Mouse (Mus musculus) embryo, embryonic 9.5 days (tissue): ENCODE measurements at regions not wholly inside any gene's neighbourhood (a gene's known extent, or its start where the extent isn't known, plus 50 kb on each side); places are given as distances from the start of the nearest gene placed in this dataset.

Experiments used
- DNase-seq: peaks from one replicate; pipeline ENCODE4 v3.0.0-alpha.2; 2017; ENCODE audit errors: extremely low spot score

DNA sequence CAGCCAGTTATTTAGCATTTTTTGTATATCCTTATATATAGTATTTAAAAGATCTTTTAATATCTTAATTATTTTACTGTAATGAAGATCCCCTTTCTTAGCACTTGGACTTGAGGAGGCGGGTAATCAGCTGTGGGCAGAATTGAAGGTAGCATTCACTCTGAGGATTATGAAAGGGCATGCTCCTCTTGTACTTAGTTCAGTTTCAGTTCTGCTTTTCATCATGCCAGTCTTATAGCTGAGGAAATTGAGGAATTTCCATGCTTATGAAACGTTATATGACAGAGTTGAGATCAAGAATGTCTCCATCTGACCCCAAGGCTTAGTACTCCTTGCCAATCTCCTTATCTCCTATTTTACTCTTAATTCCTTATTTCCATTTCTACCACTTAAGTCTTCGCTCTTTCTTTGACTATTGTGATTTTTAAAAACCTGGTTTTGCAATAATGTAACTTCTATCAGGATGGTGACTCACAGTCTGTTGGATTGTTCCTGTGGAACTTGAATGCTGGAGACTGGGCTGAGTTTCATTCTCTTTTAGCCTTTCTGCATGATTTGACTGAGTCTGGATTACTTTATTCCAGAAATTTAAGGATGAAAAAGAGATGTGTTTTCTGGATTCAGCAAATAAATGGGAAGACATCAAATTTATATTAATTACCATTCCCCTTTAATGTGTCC lies 133.6 kb downstream of the Papss1 start:
- DNase-seq, result no peak

DNA sequence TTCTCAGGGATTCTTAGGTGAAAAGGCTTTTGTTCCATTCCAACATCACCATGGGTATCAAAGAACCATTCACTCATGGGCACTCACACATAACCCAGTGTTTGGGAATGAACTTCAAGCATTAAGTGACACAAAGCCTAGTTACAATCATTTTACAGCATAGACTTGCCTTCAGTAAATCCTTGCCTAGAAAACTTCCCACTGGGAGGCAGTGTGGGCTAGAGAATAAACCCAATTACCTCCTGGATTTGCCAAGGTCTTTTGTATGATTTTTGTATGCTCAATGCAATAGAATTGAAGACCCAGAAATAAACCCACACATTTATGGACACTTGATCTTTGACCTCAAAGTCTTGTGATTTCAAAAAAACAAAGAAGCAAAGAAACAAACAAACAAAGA lies 138.6 kb downstream of the Papss1 start:
- DNase-seq, result peak; percentile 13

DNA sequence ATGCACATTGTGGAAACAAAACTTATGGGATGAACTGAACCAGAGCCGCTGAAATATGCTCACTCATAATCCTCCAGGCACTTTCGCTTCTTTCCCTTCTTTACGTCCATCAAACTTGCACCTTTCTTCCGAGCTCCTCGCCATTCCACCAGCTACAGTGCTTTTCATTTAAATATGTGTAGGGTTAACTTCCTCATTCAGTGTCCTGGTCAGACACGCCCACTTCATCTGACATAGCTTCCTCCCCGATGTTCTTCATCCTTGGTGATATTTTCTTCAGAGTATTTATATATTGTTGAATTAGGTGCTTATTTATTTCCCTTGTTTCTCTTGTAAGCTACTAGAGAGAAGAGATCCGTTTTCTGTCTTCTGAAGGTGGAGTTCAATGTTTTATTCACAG lies 149.0 kb downstream of the Papss1 start:
- no peak for DNase-seq

- no peak for DNase-seq
Observed at GRCm38 (mm10) chr3:131718761-131719160, 154.2 kb downstream of the Papss1 start.

GRCm38 (mm10) chr3:131728618-131729017 lies 164.1 kb downstream of the Papss1 start:
- no peak for DNase-seq

DNA sequence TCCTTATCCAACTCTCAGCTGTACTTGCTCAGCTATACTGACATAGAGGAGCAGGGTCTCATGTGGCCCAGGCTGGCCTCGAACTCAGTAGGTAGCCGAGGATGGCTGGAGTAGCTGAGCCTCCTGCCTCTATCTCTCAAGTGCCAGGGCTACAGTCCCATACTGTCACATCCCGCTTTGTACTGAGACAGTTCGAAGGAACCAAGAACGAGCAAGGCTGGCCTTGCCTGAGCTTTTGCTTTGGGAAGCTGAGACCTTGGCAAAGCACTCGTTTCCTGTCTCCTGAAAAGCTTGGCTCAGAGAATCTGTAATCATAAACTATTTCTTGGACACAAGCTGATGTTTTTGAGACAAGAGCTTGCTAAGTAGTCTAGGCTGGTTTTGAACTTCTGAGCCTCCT lies 169.7 kb downstream of the Papss1 start:
- no peak for DNase-seq

GRCm38 (mm10) chr3:131737461-131737860 lies 172.9 kb downstream of the Papss1 start:
- no peak for DNase-seq

GRCm38 (mm10) chr3:131737953-131738598 lies 173.5 kb downstream of the Papss1 start:
- DNase-seq, result peak; percentile 8

GRCm38 (mm10) chr3:131755537-131755936 lies 191.0 kb downstream of the Papss1 start:
- DNase-seq, result no peak

- no peak for DNase-seq
Observed at GRCm38 (mm10) chr3:131756126-131756525, 191.6 kb downstream of the Papss1 start.

GRCm38 (mm10) chr3:131769976-131770375 lies 205.4 kb downstream of the Papss1 start:
- no peak for DNase-seq

DNA sequence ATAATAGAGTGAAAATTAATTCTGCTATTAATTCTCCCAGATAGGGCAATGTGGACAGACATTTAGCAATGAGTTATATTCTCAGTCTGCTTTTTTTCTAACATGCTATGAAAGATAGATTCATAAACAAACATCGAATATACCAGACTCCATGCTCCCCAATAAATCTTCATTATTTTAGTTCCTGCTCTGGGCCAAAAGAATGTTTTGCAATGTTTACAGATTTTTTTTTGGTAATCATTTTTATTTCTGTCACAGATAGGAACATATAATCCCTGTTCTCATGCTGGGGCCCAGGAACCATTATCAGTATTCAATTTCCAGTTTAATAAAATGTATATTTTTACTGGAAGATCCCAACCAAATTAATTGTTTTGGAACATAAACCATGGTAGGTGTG lies 205.9 kb downstream of the Papss1 start:
- no peak for DNase-seq

GRCm38 (mm10) chr3:131771863-131772546 lies 207.4 kb downstream of the Papss1 start:
- DNase-seq, result no peak

DNA sequence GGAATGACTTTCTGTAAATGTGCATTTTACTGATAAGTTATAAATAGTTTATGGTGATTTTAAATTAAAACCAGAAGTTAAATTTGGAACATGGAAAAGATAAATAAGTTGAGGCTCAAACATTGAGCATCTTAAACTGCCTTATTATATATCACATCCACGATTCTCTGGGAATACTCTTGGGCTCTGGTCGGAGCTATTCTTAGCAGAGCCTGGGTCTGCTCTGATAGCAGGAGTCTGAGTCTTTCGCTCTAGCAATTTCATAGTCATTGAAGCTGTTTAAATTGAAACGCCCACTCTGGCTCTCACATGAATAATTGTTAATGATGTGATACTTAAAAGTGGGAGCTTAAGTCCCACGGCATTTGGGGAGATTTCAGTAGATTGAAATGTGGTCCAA lies 208.0 kb downstream of the Papss1 start:
- no peak for DNase-seq

DNA sequence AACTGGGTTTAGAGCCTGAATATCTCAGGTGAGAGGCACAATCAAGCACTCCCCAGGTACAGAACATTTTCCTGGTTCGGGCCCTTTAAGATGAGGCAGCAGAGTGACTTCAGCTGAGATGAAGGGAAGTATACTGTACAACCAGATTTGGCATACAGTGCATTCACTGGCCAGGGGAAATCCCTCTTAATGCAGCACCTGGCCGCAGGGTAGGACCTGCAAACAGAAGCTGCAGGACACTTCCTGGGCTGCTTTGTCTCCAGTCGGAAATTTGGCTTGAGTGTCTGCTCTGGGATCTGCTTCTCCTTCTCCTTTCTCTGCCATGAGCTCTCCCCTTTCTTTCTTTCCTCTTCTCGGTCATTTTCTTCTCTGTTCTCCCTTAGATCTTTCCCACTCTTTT lies 210.9 kb downstream of the Papss1 start:
- no peak for DNase-seq

DNA sequence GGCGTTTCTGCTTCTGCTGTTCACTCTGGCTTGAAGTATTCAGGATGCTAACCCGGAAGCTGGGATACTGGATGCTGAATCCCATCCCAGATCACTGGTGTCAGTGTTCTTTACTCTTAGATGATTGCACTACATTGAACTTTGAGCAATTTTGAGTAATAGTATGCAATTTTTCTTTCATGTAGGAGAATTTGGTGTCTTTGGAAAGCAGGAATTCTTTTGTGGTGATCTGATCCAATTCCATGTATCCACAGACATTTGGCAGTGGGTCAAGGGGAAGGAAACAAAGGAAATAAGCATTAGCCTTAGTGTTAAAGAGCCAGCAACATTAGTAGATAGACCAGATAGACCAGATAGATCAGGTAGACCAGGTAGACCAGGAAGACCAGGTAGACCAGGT lies 212.1 kb downstream of the Papss1 start:
- DNase-seq, result no peak

DNA sequence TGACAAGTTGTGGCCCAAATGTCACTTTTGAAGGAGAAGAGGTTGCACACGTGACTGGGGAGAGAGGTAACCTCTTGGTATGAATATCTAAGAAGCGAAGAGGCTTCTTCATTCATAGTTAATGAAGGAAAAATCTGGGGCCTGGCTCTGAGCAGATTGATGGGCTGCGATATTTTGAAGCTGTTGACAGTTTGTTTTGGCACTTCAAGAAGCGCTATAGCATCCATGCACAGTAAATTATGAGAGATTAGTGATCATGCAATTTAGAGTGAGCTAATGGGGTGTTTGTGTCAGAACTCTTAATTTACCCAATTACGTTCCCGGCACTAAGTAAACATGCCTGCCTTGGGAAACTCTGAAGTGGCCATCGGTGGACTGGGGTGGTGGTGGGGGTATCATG lies 215.2 kb downstream of the Papss1 start:
- DNase-seq, result no peak

DNA sequence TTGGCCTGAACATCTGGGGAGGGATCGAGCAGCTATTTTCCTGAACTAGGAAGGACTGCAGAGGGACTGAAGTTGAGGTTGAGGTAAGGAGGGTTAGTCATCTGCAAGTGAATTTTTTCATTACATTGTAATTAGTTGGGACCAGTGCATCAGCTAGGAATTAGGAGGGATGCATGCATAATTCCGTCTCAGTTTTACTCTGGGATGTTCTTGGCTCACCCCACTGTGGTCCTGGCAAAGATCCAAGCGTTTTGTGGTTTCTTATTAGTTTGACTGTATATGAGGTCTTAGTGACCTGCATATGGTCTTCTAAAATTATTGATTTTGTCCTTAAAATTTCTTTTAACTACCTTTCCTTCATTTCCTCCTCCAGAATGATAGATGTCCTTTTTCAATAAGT lies 221.0 kb downstream of the Papss1 start:
- no peak for DNase-seq

GRCm38 (mm10) chr3:131788321-131788720 lies 223.8 kb downstream of the Papss1 start:
- DNase-seq, result no peak

- no peak for DNase-seq
Observed at GRCm38 (mm10) chr3:131789177-131789576, 224.6 kb downstream of the Papss1 start.

DNA sequence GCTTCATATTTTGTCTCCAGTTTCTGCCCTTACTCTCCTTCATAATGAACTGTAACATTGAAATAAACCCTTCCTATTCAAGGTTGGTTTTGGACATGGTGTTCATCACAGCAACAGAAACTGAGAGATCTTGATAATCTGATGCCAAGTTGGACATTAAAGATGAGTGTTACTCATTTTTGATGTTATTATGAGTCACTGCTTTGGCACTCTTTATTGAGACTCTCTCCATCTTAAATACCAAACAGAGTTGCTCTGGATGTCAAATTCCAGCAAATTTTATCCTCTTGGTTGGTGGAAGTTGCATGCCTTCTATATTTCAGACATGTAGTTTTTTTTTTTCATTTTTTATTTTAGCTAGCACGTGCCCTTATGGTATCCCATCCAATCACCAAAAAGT lies 229.5 kb downstream of the Papss1 start:
- DNase-seq, result no peak

GRCm38 (mm10) chr3:131795108-131796005 lies 230.8 kb downstream of the Papss1 start:
- DNase-seq, result no peak
